Mouse (Mus musculus) heart, adult 2 months (tissue): ENCODE results near the gene Dnmbp.

Experiments used
- CTCF ChIP-seq: fragments of 200-600 bp; IDR thresholded peaks from 2 replicates; pipeline ENCODE4 v1.8.1; 2022; ENCODE audit warnings: antibody characterized with exemption, mild to moderate bottlenecking, moderate library complexity
- EP300 ChIP-seq: fragments of 200-500 bp; IDR thresholded peaks from 2 replicates; pipeline ENCODE4 v1.6.1; 2011; ENCODE audit warnings: low read depth, low read length, control low read depth; ENCODE audit not compliant: insufficient read depth
- POLR2A ChIP-seq: fragments of 200-500 bp; IDR thresholded peaks from 2 replicates; pipeline ENCODE4 v1.6.1; 2011; ENCODE audit warnings: mild to moderate bottlenecking, low read depth, low read length, control low read depth; ENCODE audit not compliant: insufficient read depth

- TF ChIP-seq CTCF: no peak
- no peak for TF ChIP-seq POLR2A
- no peak for TF ChIP-seq EP300
Measured at GRCm38 (mm10) chr19:43986069-43986794, 46.2 kb upstream of the Dnmbp start, which contains the start of gene Cpn1.
